Mouse (Mus musculus) small intestine, adult 2 months (tissue): ENCODE results near the gene Zfp493. TPM values are rescaled to one million over a fixed set of nuclear protein-coding genes. Genes with fewer than 3 reads are reported as not detected.
"Not testable (repeated sequence)": the region's sequence is repeated elsewhere in the genome, so short reads cannot be mapped to it uniquely, and the experiment has no call there.

Source experiments
- H3K27ac ChIP-seq: fragments of 200-500 bp; 2 replicates; pipeline ENCODE4 v1.5.1; 2012; ENCODE audit warnings: low read depth, low read length, control low read depth, inconsistent platforms; ENCODE audit not compliant: insufficient read depth
- H3K27me3 ChIP-seq: fragments of 200-500 bp; 2 replicates; pipeline ENCODE4 v1.6.1; 2012; ENCODE audit warnings: mild to moderate bottlenecking, moderate library complexity, low read length, inconsistent platforms; ENCODE audit not compliant: control insufficient read depth, insufficient read depth
- H3K36me3 ChIP-seq: fragments of 200-500 bp; 2 replicates; pipeline ENCODE4 v1.6.1; 2012; ENCODE audit warnings: mild to moderate bottlenecking, low read length, control low read depth, inconsistent platforms; ENCODE audit not compliant: control insufficient read depth, insufficient read depth
- H3K4me1 ChIP-seq: fragments of 200-500 bp; 2 replicates; pipeline ENCODE4 v1.6.1; 2012; ENCODE audit warnings: low read length, inconsistent platforms, mixed read lengths; ENCODE audit not compliant: control insufficient read depth, insufficient read depth, insufficient read length
- H3K4me3 ChIP-seq: fragments of 200-500 bp; 2 replicates; pipeline ENCODE4 v1.5.1; 2012; ENCODE audit warnings: low read depth, mild to moderate bottlenecking, control low read depth, inconsistent platforms, low read length, moderate library complexity
- CTCF ChIP-seq: fragments of 200-500 bp; IDR thresholded peaks from 2 replicates; pipeline ENCODE4 v1.5.1; 2012; ENCODE audit warnings: low read depth, mild to moderate bottlenecking, control low read depth, inconsistent platforms, low read length, moderate library complexity, mixed read lengths; ENCODE audit not compliant: insufficient replicate concordance, insufficient read length; ENCODE audit errors: extremely low read depth
- POLR2A ChIP-seq: fragments of 200-500 bp; IDR thresholded peaks from 2 replicates; pipeline ENCODE4 v1.6.1; 2012; ENCODE audit warnings: low read depth, mild to moderate bottlenecking, control low read depth, inconsistent platforms, low read length, moderate library complexity
- WGBS: fragments of 180-500 bp; shearing (Covaris S2); methylation state at CpG from one replicate; pipeline ENCODE4 v1.1.7; 2018; 5-methylcytosine and 5-hydroxymethylcytosine counted together
- polyA plus RNA-seq: library from polyadenylated mRNA; depleted of rRNA; stranded (reverse); fragments of >200 nt; gene quantifications from 2 replicates; pipeline ENCODE4 v1.2.3, GENCODE M21; 2012

Zfp493 gene
- polyA plus RNA-seq, 1 experiment = 0.22 TPM

- TF ChIP-seq CTCF = no peak
- TF ChIP-seq POLR2A = no peak
- no peaks in the 10 kb centered on the region for H3K36me3 ChIP-seq
- no peak overlapping the region for H3K27ac ChIP-seq
- 85% methylated on average over 1 of the region's 1 CpGs for WGBS
- no peak overlapping the region for H3K4me3 ChIP-seq
- peaks cover 4% of the 10 kb centered on the region; the same call in 1 of the 2 replicates for H3K4me1 ChIP-seq
- no peaks in the 10 kb centered on the region for H3K27me3 ChIP-seq
These were observed 19.5 kb upstream of the Zfp493 start for GRCm38 (mm10) chr13:67759966-67760365.

GRCm38 (mm10) chr13:67763031-67763768, 16.3 kb upstream of the Zfp493 start:
- TF ChIP-seq POLR2A = no peak
- H3K27me3 ChIP-seq = no peaks in the 10 kb centered on the region
- WGBS = 72% methylated on average over 2 of the region's 2 CpGs
- peaks cover 2% of the 10 kb centered on the region; the same call in 1 of the 2 replicates for H3K4me1 ChIP-seq
- H3K36me3 ChIP-seq = no peaks in the 10 kb centered on the region
- H3K4me3 ChIP-seq = no peak overlapping the region
- H3K27ac ChIP-seq = no peak overlapping the region

DNA sequence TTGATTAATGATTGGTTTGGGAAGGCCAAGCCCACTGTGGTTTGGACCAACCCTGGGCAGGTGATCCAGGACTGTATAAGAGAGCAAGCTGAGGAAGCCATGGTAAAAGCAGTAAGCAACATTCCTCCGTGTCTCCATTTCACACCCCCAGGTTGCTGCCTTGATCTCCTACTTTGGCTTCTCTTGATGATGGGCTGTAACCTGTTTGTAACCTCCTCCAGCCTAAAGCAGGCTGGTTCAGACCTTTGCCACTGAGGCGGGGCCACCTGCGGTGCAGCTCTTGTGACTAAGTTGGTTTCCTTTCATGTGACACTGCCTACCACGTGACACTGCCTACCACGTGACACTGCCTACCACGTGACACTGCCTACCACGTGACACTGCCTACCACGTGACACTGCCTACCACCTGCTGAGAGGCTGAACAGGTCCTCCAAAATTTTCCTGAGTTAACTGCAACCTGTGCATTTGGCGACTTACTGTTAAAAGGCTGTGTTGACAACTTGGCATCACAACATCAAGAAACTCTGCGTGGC, 12.5 kb downstream of the Zfp493 start:
- Histone ChIP-seq H3K4me1 (no peaks in the 10 kb centered on the region), H3K27me3 (no peaks in the 10 kb centered on the region), H3K27ac (no peak overlapping the region), H3K36me3 (no peaks in the 10 kb centered on the region), H3K4me3 (no peak overlapping the region)
- TF ChIP-seq CTCF = no peak
- TF ChIP-seq POLR2A = no peak
- 92% methylated on average over 10 of the region's 10 CpGs for WGBS

DNA sequence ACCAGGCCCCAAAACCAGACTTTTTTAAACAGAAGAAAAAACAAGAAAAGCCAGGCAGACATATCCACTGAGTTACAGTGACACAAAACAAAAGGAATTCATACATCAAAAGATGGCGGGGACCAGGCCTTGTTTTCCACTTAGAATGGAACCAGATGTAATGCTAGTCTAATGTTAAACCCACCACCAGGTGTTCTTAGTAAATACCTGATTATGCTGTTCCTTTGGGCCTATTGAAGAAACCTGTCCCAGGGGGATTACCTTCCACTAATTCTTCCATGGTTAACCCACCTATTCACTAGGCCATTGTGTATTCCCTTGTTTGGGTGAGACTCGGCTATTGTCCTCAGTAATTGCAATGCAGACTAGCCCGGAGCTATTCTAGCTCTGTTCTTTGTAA, 19.1 kb downstream of the Zfp493 start:
- H3K36me3 ChIP-seq = no peaks in the 10 kb centered on the region
- no peak overlapping the region for H3K27ac ChIP-seq
- 90% methylated on average over 3 of the region's 3 CpGs for WGBS
- TF ChIP-seq POLR2A (no peak), CTCF (no peak)
- H3K4me1 ChIP-seq = no peaks in the 10 kb centered on the region
- H3K4me3 ChIP-seq = no peak overlapping the region
- no peaks in the 10 kb centered on the region for H3K27me3 ChIP-seq

DNA sequence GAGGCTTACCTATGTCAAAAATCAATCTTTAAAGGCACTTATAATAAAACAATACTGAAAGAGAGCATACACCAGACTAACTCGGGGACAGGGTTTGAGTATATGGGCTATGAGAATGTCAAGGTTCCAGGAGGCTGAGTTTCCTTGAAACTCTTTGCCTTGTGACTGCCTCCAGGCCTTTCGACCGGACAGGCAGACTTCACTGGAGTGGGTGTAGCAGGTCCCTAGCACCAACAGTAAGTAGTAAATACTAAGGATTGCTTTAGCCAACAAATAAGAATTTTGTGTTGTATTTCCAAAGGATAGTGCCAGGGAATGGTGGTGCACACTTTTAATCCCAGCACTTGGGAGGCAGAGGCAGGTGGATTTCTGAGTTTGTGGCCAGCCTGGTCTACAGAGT, 19.7 kb downstream of the Zfp493 start:
- not testable (repeated sequence) for H3K4me1 ChIP-seq, H3K27me3 ChIP-seq, H3K36me3 ChIP-seq, H3K4me3 ChIP-seq, H3K27ac ChIP-seq
- WGBS = 89% methylated on average over 3 of the region's 3 CpGs

DNA sequence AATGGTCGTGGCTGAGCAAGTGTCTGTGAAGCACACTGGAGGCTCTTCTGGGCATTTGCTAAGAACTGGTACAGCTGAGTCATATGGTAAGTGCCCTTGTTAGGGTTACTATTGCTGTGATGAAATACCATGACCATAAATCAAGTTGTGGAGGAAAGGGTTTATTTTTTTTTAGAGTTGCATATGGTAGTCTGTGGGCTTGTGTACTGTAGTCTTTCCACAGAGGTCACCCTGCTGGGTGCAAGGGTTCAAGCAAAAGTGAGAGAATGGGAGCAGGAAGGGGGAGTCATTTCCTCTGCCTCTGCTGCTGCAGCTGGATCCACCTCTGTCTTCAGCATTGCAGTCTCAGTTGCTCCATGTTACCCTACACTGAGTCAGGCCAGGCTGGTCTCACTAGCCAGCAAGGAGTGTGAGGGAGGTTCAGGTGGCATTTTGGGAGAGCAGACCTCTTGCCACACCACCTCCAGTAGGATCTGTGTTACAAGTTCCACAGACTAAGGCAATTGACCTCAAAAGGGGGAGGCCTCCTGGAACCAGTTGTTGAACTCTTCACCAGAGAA, 32.2 kb downstream of the Zfp493 start:
- no peak for TF ChIP-seq CTCF
- TF ChIP-seq POLR2A = no peak
- peaks cover 2% of the 10 kb centered on the region; the same call in 1 of the 2 replicates for H3K4me1 ChIP-seq
- 13% methylated on average over 1 of the region's 1 CpGs for WGBS

DNA sequence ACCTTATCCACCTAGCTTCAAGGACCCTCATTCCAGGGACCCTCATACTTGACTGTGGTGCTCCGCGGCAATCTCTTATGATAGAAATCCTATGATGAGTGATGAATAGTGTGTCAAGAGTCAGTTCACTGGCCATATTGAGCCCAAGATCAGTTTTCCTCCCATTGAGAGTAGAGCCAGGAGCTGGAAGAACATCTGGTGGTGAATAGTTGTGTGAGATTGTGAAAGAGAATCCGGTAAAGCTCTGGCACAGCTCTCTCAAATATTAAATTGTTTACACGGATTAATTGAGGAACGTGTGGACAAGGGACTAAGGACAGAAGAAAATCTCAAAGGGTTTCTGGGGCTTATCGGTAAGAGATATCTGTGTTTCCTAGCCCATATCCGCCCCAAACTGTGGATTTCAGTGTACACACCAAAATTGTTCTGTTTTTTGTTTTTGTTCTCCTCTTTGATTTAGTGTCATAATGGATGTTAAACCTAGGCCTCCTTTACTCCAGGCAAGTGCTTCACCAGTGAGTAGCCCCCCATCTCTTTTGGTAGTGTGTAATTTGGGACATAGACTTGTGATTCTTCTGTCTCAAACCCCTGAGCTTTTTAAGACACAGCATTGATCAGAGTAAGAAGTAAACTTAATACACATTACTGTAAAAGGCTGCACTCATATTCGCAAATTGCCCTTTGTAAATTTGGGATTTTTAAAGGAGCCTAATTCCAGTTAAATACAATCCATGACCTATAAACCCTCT, 33.6 kb downstream of the Zfp493 start:
- peak overlapping the region; percentile 86 for H3K4me3 ChIP-seq
- 72% methylated on average over 8 of the region's 8 CpGs for WGBS

More for the DNA sequence above, 32.2 kb downstream of the Zfp493 start:
- H3K27me3 ChIP-seq = no peaks in the 10 kb centered on the region
- no peak overlapping the region for H3K4me3 ChIP-seq
- peaks cover 2% of the 10 kb centered on the region; the same call in 1 of the 2 replicates for H3K36me3 ChIP-seq
- no peak overlapping the region for H3K27ac ChIP-seq

More for the DNA sequence above, 33.6 kb downstream of the Zfp493 start:
- H3K4me1 ChIP-seq = peaks cover 2% of the 10 kb centered on the region; the same call in 1 of the 2 replicates
- H3K36me3 ChIP-seq = peaks cover 2% of the 10 kb centered on the region; the same call in 1 of the 2 replicates
- no peak overlapping the region for H3K27ac ChIP-seq
- TF ChIP-seq CTCF = no peak
- no peak for TF ChIP-seq POLR2A
- no peaks in the 10 kb centered on the region for H3K27me3 ChIP-seq
